Mouse (Mus musculus) myocyte (in vitro differentiated cells): ENCODE measurements around the gene Tollip.

Experiments used
- POLR2AphosphoS2 ChIP-seq: IDR thresholded peaks from one replicate; pipeline ENCODE4 v1.6.1; 2011; ENCODE audit warnings: low read depth, control low read depth; ENCODE audit not compliant: insufficient read length
- USF1 ChIP-seq: IDR thresholded peaks from one replicate; pipeline ENCODE4 v1.6.1; 2011; ENCODE audit warnings: low read depth, mild to moderate bottlenecking, control low read depth, moderate library complexity

DNA sequence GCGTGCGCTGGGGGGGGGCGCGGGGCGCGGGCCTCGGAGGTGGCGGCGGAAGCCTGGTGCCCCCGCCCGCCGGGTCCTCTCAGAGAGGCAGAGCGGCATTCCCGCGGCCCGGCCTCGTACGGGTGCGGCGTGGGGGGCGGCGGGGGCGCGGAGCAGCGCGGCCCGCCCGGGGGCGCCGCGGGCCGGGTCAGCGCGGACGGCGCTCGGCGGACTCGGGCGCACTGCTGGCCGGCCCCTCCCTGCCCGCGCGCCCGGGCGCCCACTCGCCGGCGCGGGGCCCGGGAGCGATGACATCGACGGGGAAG is 31.4 kb upstream of the Tollip start:
- TF ChIP-seq POLR2AphosphoS2 (no peak), USF1 (no peak)
